Mouse (Mus musculus) hindbrain, embryonic 11.5 days (tissue): ENCODE measurements around the gene Nf1. TPM values are rescaled to one million over a fixed set of nuclear protein-coding genes. Genes with fewer than 3 reads are reported as not detected.
A peak's percentile ranks its signal among the peaks of the same experiment; 100 is the strongest.

ENCODE experiments used
- ATAC-seq: fragments of 200-750 bp; cut with Nextera tagmentation; 2 replicates; pipeline ENCODE4 v1.8.0; 2017; ENCODE audit warnings: mild to moderate bottlenecking, moderate TSS enrichment, moderate library complexity; ENCODE audit not compliant: low FRiP score
- DNase-seq: peaks from one replicate; pipeline ENCODE4 v3.0.0-alpha.2; 2015; ENCODE audit warnings: low spot score
- H3K27ac ChIP-seq: fragments of 300-500 bp; sonication (generic); 2 replicates; pipeline ENCODE4 v1.5.1; 2014; ENCODE audit warnings: mild to moderate bottlenecking, low read depth, low read length
- H3K27me3 ChIP-seq: fragments of 300-500 bp; sonication (generic); 2 replicates; pipeline ENCODE4 v1.6.1; 2014; ENCODE audit warnings: mild to moderate bottlenecking, low read length, moderate library complexity, mixed read lengths; ENCODE audit not compliant: control insufficient read depth, insufficient read depth
- H3K36me3 ChIP-seq: fragments of 300-500 bp; sonication (generic); 2 replicates; pipeline ENCODE4 v1.6.1; 2014; ENCODE audit warnings: mild to moderate bottlenecking, low read length, moderate library complexity, mixed read lengths; ENCODE audit not compliant: control insufficient read depth, insufficient read depth
- H3K4me1 ChIP-seq: fragments of 300-500 bp; sonication (generic); replicated peaks from 2 replicates; pipeline ENCODE4 v1.6.1; 2014; ENCODE audit warnings: low read length, mixed read lengths; ENCODE audit not compliant: control insufficient read depth, insufficient read depth
- H3K4me2 ChIP-seq: fragments of 300-500 bp; sonication (generic); replicated peaks from 2 replicates; pipeline ENCODE4 v1.6.1; 2014; ENCODE audit warnings: mild to moderate bottlenecking, low read depth, low read length
- H3K4me3 ChIP-seq: fragments of 300-500 bp; sonication (generic); 2 replicates; pipeline ENCODE4 v1.5.1; 2014; ENCODE audit warnings: low read depth, low read length
- H3K9ac ChIP-seq: fragments of 300-500 bp; sonication (generic); 2 replicates; pipeline ENCODE4 v1.6.1; 2014; ENCODE audit warnings: low read depth, low read length
- H3K9me3 ChIP-seq: fragments of 300-500 bp; sonication (generic); 2 replicates; pipeline ENCODE4 v1.6.1; 2016; ENCODE audit warnings: low read length; ENCODE audit not compliant: control insufficient read depth
- WGBS: fragments of 180-500 bp; shearing (Covaris S2); extraction: QIAGEN DNeasy Blood & Tissue Kit; methylation state at CpG from one replicate; pipeline ENCODE4 v1.1.7; 2014; 5-methylcytosine and 5-hydroxymethylcytosine counted together
- polyA plus RNA-seq: library from polyadenylated mRNA; unstranded; fragments of >200 nt; fragmentation: Nextera tagmentation; extraction: Ambion mirVana; gene quantifications from 2 replicates; pipeline ENCODE4 v1.2.1, GENCODE M21; 2014

Nf1 gene
- 10.1 and 14.9 TPM in 2 replicates for polyA plus RNA-seq

DNA sequence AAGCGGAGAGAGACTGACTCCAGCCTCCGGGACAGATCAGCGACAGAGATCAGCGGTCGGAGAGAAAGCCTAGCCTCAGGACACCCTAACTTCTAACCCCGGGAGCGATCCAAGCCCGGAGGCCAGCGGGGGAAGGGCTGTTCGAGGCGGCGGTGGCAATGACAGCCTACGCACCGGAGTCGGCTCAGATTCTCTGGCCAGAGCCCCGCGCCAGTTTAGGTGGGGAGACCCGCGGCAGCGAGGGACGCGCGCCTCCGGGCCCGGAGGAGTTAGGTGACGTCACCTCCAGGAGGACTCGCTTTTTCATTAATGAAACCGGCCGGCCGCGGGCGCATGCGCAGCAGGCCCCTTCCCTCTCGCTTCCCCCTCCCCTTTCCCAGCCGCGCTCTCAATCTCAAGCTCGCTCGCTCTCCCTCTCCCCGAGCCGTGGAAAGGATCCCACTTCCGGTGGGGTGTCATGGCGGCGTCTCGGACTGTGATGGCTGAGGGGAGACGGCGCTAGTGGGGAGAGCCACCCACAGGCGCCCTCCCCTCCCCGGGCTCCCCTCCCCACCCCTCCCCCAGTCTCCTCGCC, at the start of gene Nf1:
Nf1 (plus strand) TSS at position 460 of the 574 bp plus-strand sequence.
- H3K9ac ChIP-seq, result peak within 1 kb of the TSS; percentile 96
- no peaks in the 10 kb centered on the region for H3K9me3 ChIP-seq
- ATAC-seq, result peak; percentile 95
- H3K4me3 ChIP-seq, result peak within 1 kb of the TSS; percentile 94
- no peaks in the 10 kb centered on the region for H3K27me3 ChIP-seq
- H3K4me2 ChIP-seq, result peak within 1 kb of the TSS; percentile 72
- 0 out of 2 replicates have a peak, but pooled peaks cover 2% of the 10 kb centered on the region for H3K4me1 ChIP-seq
- H3K27ac ChIP-seq, result peak within 1 kb of the TSS; percentile 90
- peak; percentile 98 for DNase-seq
- 0% methylated on average over 35 of the region's 49 CpGs for WGBS
- no peaks in the 10 kb centered on the region for H3K36me3 ChIP-seq

DNA sequence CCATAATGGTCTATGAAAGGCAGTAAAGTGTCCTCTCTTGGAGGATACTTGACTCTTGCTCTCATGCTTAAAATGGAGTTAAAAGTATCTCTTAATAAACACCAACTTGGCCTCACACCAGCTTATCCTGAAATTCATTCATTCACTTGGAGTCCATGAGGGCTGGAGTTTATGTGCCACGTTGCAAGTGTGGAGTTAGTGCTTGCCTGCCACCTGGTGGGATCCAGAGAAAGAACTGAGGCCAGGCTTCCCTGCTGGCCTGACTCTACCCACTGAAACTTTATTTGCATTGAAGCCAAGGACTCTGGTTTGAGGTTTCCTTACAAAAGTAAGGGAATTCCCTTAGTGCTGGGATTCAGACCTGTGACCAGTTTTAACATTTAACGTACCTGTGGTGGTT, 49.0 kb upstream of the Nf1 start:
- Histone ChIP-seq H3K9ac (no peak overlapping the region), H3K4me3 (no peak overlapping the region), H3K4me2 (no peak overlapping the region), H3K36me3 (no peaks in the 10 kb centered on the region), H3K4me1 (no peaks in the 10 kb centered on the region), H3K27me3 (no peaks in the 10 kb centered on the region), H3K27ac (no peak overlapping the region), H3K9me3 (no peaks in the 10 kb centered on the region)
- ATAC-seq (no peak), DNase-seq (no peak)
- WGBS, result 46% methylated on average over 2 of the region's 2 CpGs

DNA sequence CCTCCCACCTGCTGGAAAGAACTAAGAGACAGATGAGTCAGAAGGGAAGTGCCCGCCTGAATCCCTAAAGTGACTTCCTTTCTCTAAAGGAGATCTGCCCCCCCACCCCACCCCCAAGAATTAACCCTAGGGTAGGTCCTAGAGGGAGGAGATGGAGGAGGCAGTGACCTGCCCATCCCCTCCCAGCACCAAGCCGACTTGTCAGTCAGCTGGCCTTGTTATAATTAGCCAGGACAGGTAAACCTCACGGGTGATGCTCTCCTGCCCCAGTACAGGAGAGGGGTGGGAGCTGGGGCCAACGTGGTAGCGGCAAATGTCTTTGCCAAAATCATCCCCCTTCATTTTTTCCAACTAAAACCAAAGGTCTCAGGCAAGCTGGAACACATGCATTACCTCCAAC, 47.8 kb upstream of the Nf1 start:
- H3K4me1 ChIP-seq, result no peaks in the 10 kb centered on the region
- DNase-seq, result no peak
- ATAC-seq, result no peak
- 70% methylated on average over 5 of the region's 5 CpGs for WGBS
- H3K27me3 ChIP-seq, result no peaks in the 10 kb centered on the region
- no peaks in the 10 kb centered on the region for H3K9me3 ChIP-seq
- no peaks in the 10 kb centered on the region for H3K36me3 ChIP-seq
- no peak overlapping the region for H3K4me2 ChIP-seq
- no peak overlapping the region for H3K4me3 ChIP-seq
- no peak overlapping the region for H3K27ac ChIP-seq
- H3K9ac ChIP-seq, result no peak overlapping the region

DNA sequence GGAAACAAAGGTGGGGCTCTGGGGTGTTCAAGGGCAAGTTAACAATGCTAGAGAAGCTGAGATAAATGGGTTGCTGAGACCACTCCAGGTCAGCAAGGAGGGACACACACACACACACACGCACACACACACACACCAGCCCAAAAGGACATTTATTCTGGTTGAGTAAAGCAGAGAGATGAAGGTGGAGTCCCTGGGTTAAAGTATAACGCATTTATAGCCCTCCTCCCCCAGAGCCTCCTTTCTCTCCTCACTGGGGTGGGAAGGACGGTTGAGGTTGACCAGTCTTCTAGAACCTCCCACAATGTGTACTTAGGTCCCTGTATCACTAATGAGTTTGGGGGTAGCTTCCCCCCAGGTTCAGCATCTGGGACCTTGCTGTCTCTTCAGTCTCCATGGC, 47.4 kb upstream of the Nf1 start:
- no peak for ATAC-seq
- no peak overlapping the region for H3K4me2 ChIP-seq
- 64% methylated on average over 3 of the region's 3 CpGs for WGBS
- no peaks in the 10 kb centered on the region for H3K4me1 ChIP-seq
- no peak overlapping the region for H3K4me3 ChIP-seq
- no peaks in the 10 kb centered on the region for H3K36me3 ChIP-seq
- H3K9me3 ChIP-seq, result no peaks in the 10 kb centered on the region
- no peak overlapping the region for H3K27ac ChIP-seq
- DNase-seq, result no peak
- no peaks in the 10 kb centered on the region for H3K27me3 ChIP-seq
- no peak overlapping the region for H3K9ac ChIP-seq

DNA sequence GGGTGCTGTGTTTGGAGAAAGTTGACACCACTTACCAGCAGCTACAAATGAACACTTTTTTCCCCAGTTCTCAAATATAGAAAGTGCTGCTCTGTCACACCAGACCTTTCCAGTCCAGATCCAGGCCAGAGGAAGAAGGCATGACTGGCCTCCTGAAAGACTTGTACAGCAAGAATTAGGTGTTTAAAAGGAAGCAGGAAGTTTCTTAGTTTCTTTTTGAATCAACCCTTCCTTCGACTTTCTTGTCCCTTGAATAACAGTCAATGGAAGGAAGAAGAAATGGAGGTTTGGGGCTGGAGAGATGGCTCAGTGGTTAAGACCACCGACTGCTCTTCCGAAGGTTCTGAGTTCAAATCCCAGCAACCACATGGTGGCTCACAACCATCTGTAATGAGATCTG, 46.5 kb upstream of the Nf1 start:
- 91% methylated on average over 3 of the region's 3 CpGs for WGBS
- Histone ChIP-seq H3K4me2 (no peak overlapping the region), H3K4me1 (no peaks in the 10 kb centered on the region), H3K27ac (no peak overlapping the region), H3K36me3 (no peaks in the 10 kb centered on the region), H3K4me3 (no peak overlapping the region), H3K9ac (no peak overlapping the region), H3K9me3 (no peaks in the 10 kb centered on the region), H3K27me3 (no peaks in the 10 kb centered on the region)
- DNase-seq (no peak), ATAC-seq (no peak)

DNA sequence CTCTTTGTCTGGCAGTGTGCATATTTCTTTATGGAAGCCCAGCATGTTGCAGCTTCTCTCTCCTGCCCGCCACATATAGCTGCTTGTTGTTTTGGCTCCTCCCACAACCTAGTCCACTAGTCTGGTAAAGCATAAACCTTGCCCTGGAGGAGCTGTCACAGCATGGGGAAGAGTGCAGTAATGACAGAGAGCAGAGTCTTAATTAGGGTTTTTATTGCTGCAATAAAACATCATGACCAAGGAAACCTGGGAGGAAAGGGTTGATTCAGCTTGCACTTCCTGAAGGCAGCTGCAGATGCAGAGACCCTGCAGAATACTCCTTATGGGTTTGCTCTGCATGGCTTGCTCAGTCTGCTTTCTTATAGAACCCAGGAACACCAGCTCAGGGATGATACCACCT, 45.5 kb upstream of the Nf1 start:
- WGBS, result 64% methylated on average over 1 of the region's 1 CpGs
- Histone ChIP-seq H3K4me1 (no peaks in the 10 kb centered on the region), H3K36me3 (no peaks in the 10 kb centered on the region), H3K27me3 (no peaks in the 10 kb centered on the region), H3K9me3 (no peaks in the 10 kb centered on the region), H3K4me3 (no peak overlapping the region), H3K27ac (no peak overlapping the region), H3K9ac (no peak overlapping the region), H3K4me2 (no peak overlapping the region)
- DNase-seq (no peak), ATAC-seq (no peak)

DNA sequence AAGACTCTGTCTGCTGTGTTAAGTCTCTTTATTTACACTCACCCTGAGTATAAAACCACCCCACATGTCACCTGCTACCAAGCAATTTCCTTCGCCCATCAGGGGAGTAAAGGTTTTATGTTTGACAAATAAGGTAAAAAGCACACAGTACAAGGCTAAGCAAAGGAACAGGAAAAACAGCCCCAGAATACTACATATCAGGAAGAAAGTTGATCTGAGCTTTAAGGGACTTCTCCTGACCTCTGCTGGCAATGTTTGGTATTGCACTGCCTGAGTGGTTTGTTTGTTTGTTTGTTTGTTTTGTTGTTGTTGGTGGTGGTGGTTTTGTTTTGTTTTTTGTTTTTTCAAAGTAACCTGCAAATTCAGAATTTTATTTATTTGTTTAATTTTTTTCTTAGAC, 43.3 kb upstream of the Nf1 start:
- peak; percentile 63 for DNase-seq
- WGBS, result 59% methylated on average over 1 of the region's 1 CpGs
- Histone ChIP-seq H3K27ac (no peak overlapping the region), H3K4me1 (no peaks in the 10 kb centered on the region), H3K27me3 (no peaks in the 10 kb centered on the region), H3K36me3 (no peaks in the 10 kb centered on the region), H3K4me2 (no peak overlapping the region), H3K9me3 (no peaks in the 10 kb centered on the region), H3K9ac (no peak overlapping the region), H3K4me3 (no peak overlapping the region)
- ATAC-seq, result no peak

DNA sequence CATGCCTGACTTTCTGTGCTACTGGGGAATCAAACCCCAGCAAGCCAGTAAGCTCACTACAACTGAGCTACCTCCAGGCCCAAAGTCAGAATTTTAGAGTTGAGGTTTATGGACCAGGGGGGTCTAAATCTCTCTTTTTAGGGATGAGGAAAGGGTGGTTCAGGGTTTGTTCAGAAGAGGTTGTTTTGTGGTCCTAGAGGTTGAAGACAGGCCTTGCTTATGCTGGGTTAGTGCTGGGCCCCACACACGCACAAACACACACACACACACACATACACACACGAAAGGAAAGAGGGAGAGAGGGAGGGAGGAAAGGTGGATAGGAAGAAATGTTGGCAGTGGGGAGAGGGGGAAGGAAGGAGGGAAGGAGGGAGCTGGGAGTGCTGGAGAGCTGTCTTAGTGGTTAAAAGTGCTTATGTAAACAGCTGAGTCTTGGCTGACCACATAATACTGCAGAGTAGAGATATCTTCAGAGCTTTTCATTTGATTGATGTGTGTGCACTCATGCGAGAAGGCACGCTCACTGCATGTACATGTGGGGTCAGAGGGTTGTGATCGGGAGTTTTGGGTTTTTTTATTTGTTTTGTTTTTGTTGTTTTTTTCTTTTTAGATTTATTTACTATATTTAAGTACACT, 42.5 kb upstream of the Nf1 start, which contains the start of gene Gm9964:
Gm9964 (minus strand) TSS at position 51 of the 636 bp plus-strand sequence.
- Histone ChIP-seq H3K9me3 (no peaks in the 10 kb centered on the region), H3K4me3 (no peak within 1 kb of the TSS), H3K27me3 (no peaks in the 10 kb centered on the region), H3K27ac (no peak within 1 kb of the TSS), H3K9ac (no peak within 1 kb of the TSS), H3K4me1 (no peaks in the 10 kb centered on the region), H3K36me3 (no peaks in the 10 kb centered on the region), H3K4me2 (no peak within 1 kb of the TSS)
- ATAC-seq, result no peak
- 83% methylated on average over 5 of the region's 5 CpGs for WGBS
- no peak for DNase-seq
